Mouse (Mus musculus) duodenum, adult 2 months (tissue): ENCODE measurements around the gene Acp4. TPM values are rescaled to one million over a fixed set of nuclear protein-coding genes. Genes with fewer than 3 reads are reported as not detected.

Experiments used
- polyA plus RNA-seq: library from polyadenylated mRNA; depleted of rRNA; stranded (reverse); fragments of >200 nt; gene quantifications from 2 replicates; pipeline ENCODE4 v1.2.3, GENCODE M21; 2012; ENCODE audit warnings: low replicate concordance; rRNA removed

The Acp4 gene
- polyA plus RNA-seq, result not detected in 2 replicates

GRCm38 (mm10) chr7:44257278-44257677, at the start of gene Acp4:
TSS of gene Acp4 (minus strand) at chr7:44257378.

GRCm38 (mm10) chr7:44306516-44307240, 49.5 kb upstream of the Acp4 start, which contains the start of gene Clec11a:
TSS of gene Clec11a (minus strand) at chr7:44306902.

GRCm38 (mm10) chr7:44261147-44261546, 4.0 kb upstream of the Acp4 start, which contains the start of gene Gm15517:
TSS of gene Gm15517 (plus strand) at chr7:44261447.

GRCm38 (mm10) chr7:44246055-44246983, 10.9 kb downstream of the Acp4 start, which contains the start of the genes 1700028J19Rik and 2410002F23Rik:
TSS of gene 1700028J19Rik (minus strand) at chr7:44246695.
TSS of gene 2410002F23Rik (plus strand) at chr7:44246722.

GRCm38 (mm10) chr7:44235909-44236308, 21.3 kb downstream of the Acp4 start, which contains the start of gene Gm36864:
TSS of gene Gm36864 (plus strand) at chr7:44236177.

GRCm38 (mm10) chr7:44225076-44225475, 32.1 kb downstream of the Acp4 start, which contains the start of gene Klk1:
TSS of gene Klk1 (plus strand) at chr7:44225360.

GRCm38 (mm10) chr7:44215645-44216044, 41.5 kb downstream of the Acp4 start, which contains the start of gene Klk1b5:
TSS of gene Klk1b5 (plus strand) at chr7:44215945.

GRCm38 (mm10) chr7:44207135-44207534, 50.0 kb downstream of the Acp4 start, which contains the start of gene Klk1b4:
TSS of gene Klk1b4 (plus strand) at chr7:44207435.

Other genes with a start within 250 kb of the Acp4 start
- gene Klk1b26, start 245.2 kb downstream of the Acp4 start, polyA plus RNA-seq, result not detected in 2 replicates
- gene Klk1b27, start 205.1 kb downstream of the Acp4 start, polyA plus RNA-seq, result 0.14 and 0.25 TPM in 2 replicates
- not detected in 2 replicates for gene Klk1b21, start 155.1 kb downstream of the Acp4 start, polyA plus RNA-seq
- gene Klk1b22, start 144.7 kb downstream of the Acp4 start, polyA plus RNA-seq, result not detected in 2 replicates
- not detected in 2 replicates for gene Klk1b16, start 120.6 kb downstream of the Acp4 start, polyA plus RNA-seq
- 0.19 TPM in 1 of 2 replicates, not detected in the other for gene Klk1b24, start 69.1 kb downstream of the Acp4 start, polyA plus RNA-seq
- gene Klk1b3, start 59.2 kb downstream of the Acp4 start, polyA plus RNA-seq, result 1.8 TPM in 1 of 2 replicates, not detected in the other
- gene Klk1b4, start 49.9 kb downstream of the Acp4 start, polyA plus RNA-seq, result 5.1 TPM in 1 of 2 replicates, not detected in the other
- gene Klk1b5, start 41.4 kb downstream of the Acp4 start, polyA plus RNA-seq, result 0.65 and 5.5 TPM in 2 replicates
- 81.1 and 870 TPM in 2 replicates for gene Klk1, start 32.0 kb downstream of the Acp4 start, polyA plus RNA-seq
- 0.08 TPM in 1 of 2 replicates, not detected in the other for gene Gm36864, start 21.2 kb downstream of the Acp4 start, polyA plus RNA-seq
- 1.4 TPM in 2 replicates for gene 1700028J19Rik, start 10.7 kb downstream of the Acp4 start, polyA plus RNA-seq
- gene 2410002F23Rik, start 10.7 kb downstream of the Acp4 start, polyA plus RNA-seq, result 67.9 and 113 TPM in 2 replicates
- 0.60 TPM in 1 of 2 replicates, not detected in the other for gene Gm15517, start 4.1 kb upstream of the Acp4 start, polyA plus RNA-seq
- gene Clec11a, start 49.5 kb upstream of the Acp4 start, polyA plus RNA-seq, result 1.8 and 2.5 TPM in 2 replicates
- 0.72 and 1.6 TPM in 2 replicates for gene Shank1, start 52.9 kb upstream of the Acp4 start, polyA plus RNA-seq
- 0.84 and 5.3 TPM in 2 replicates for gene Syt3, start 126.7 kb upstream of the Acp4 start, polyA plus RNA-seq
- 0.92 and 1.2 TPM in 2 replicates for gene 1700008O03Rik, start 128.4 kb upstream of the Acp4 start, polyA plus RNA-seq
- 1.0 and 1.5 TPM in 2 replicates for gene Lrrc4b, start 171.6 kb upstream of the Acp4 start, polyA plus RNA-seq
- 3.7 and 8.8 TPM in 2 replicates for gene Aspdh, start 208.0 kb upstream of the Acp4 start, polyA plus RNA-seq
- 114 and 135 TPM in 2 replicates for gene Josd2, start 210.6 kb upstream of the Acp4 start, polyA plus RNA-seq
- 308 and 370 TPM in 2 replicates for gene Emc10, start 239.2 kb upstream of the Acp4 start, polyA plus RNA-seq
- 6.3 and 8.9 TPM in 2 replicates for gene Fam71e1, start 239.2 kb upstream of the Acp4 start, polyA plus RNA-seq